Mouse (Mus musculus) embryonic facial prominence, embryonic 11.5 days (tissue): ENCODE data around the gene Ccdc62. TPM values are rescaled to one million over a fixed set of nuclear protein-coding genes. Genes with fewer than 3 reads are reported as not detected.

Source experiments
- ATAC-seq: fragments of 200-750 bp; cut with Nextera tagmentation; replicated peaks from 2 replicates; pipeline ENCODE4 v1.8.0; 2017; ENCODE audit warnings: low read depth; ENCODE audit not compliant: insufficient number of reproducible peaks, low FRiP score, low TSS enrichment
- DNase-seq: peaks from one replicate; pipeline ENCODE4 v3.0.0-alpha.2; 2015; ENCODE audit warnings: low spot score
- H3K27ac ChIP-seq: fragments of 300-500 bp; sonication (generic); replicated peaks from 2 replicates; pipeline ENCODE4 v1.5.1; 2014; ENCODE audit warnings: mild to moderate bottlenecking, low read depth, low read length, control low read depth
- H3K27me3 ChIP-seq: fragments of 300-500 bp; sonication (generic); 2 replicates; pipeline ENCODE4 v1.6.1; 2014; ENCODE audit warnings: mild to moderate bottlenecking, low read length, moderate library complexity, mixed read lengths; ENCODE audit not compliant: control insufficient read depth, insufficient read depth
- H3K36me3 ChIP-seq: fragments of 300-500 bp; sonication (generic); replicated peaks from 2 replicates; pipeline ENCODE4 v1.6.1; 2014; ENCODE audit warnings: low read depth, mild to moderate bottlenecking, low read length, moderate library complexity, mixed read lengths; ENCODE audit not compliant: control insufficient read depth, insufficient read depth
- H3K4me1 ChIP-seq: fragments of 300-500 bp; sonication (generic); 2 replicates; pipeline ENCODE4 v1.6.1; 2014; ENCODE audit warnings: low read length, mixed read lengths; ENCODE audit not compliant: control insufficient read depth, insufficient read depth
- H3K4me2 ChIP-seq: fragments of 300-500 bp; sonication (generic); 2 replicates; pipeline ENCODE4 v1.6.1; 2014; ENCODE audit warnings: low read depth, mild to moderate bottlenecking, control low read depth, low read length, moderate library complexity
- H3K4me3 ChIP-seq: fragments of 300-500 bp; sonication (generic); 2 replicates; pipeline ENCODE4 v1.5.1; 2014; ENCODE audit warnings: low read depth, low read length, control low read depth
- H3K9ac ChIP-seq: fragments of 300-500 bp; sonication (generic); replicated peaks from 2 replicates; pipeline ENCODE4 v1.6.1; 2014; ENCODE audit warnings: mild to moderate bottlenecking, control low read depth, low read length
- H3K9me3 ChIP-seq: fragments of 300-500 bp; sonication (generic); replicated peaks from 2 replicates; pipeline ENCODE4 v1.6.1; 2016; ENCODE audit warnings: mild to moderate bottlenecking, low read length, inconsistent platforms, mixed read lengths; ENCODE audit not compliant: control insufficient read depth
- WGBS: fragments of 180-500 bp; shearing (Covaris S2); extraction: QIAGEN DNeasy Blood & Tissue Kit; methylation state at CpG from one replicate; pipeline ENCODE4 v1.1.7; 2014; 5-methylcytosine and 5-hydroxymethylcytosine counted together
- polyA plus RNA-seq: library from polyadenylated mRNA; unstranded; fragments of >200 nt; fragmentation: Nextera tagmentation; extraction: Ambion mirVana; gene quantifications from 2 replicates; pipeline ENCODE4 v1.2.1, GENCODE M21; 2014

The Ccdc62 gene
- polyA plus RNA-seq, 1 experiment from 2014 or later: 3.5 TPM

- DNase-seq: no peak
- Histone ChIP-seq H3K4me2 (no peak overlapping the region), H3K9me3 (no peaks in the 10 kb centered on the region), H3K4me1 (no peaks in the 10 kb centered on the region), H3K27me3 (no peaks in the 10 kb centered on the region), H3K4me3 (no peak overlapping the region), H3K27ac (no peak overlapping the region), H3K9ac (no peak overlapping the region), H3K36me3 (no peaks in the 10 kb centered on the region)
- 68% methylated on average over 7 of the region's 7 CpGs for WGBS
- no peak for ATAC-seq
Observed at GRCm38 (mm10) chr5:123993263-123994036, 63.0 kb downstream of the Ccdc62 start.

- ATAC-seq (no peak), DNase-seq (no peak)
- Histone ChIP-seq H3K27ac (no peak overlapping the region), H3K9ac (no peak overlapping the region), H3K36me3 (no peaks in the 10 kb centered on the region), H3K4me3 (no peak overlapping the region), H3K4me2 (no peak overlapping the region), H3K27me3 (no peaks in the 10 kb centered on the region), H3K4me1 (no peaks in the 10 kb centered on the region), H3K9me3 (no peaks in the 10 kb centered on the region)
- 90% methylated on average over 7 of the region's 7 CpGs for WGBS
Observed at GRCm38 (mm10) chr5:123994468-123994867, 64.0 kb downstream of the Ccdc62 start.

GRCm38 (mm10) chr5:123995388-123995787 lies 64.9 kb downstream of the Ccdc62 start:
- no peak overlapping the region for H3K9ac ChIP-seq
- no peaks in the 10 kb centered on the region for H3K36me3 ChIP-seq
- no peak overlapping the region for H3K4me3 ChIP-seq
- WGBS: 72% methylated on average over 6 of the region's 6 CpGs
- ATAC-seq (no peak), DNase-seq (no peak)
- no peaks in the 10 kb centered on the region for H3K27me3 ChIP-seq
- H3K27ac ChIP-seq: no peak overlapping the region
- H3K4me1 ChIP-seq: no peaks in the 10 kb centered on the region
- no peaks in the 10 kb centered on the region for H3K9me3 ChIP-seq
- no peak overlapping the region for H3K4me2 ChIP-seq

GRCm38 (mm10) chr5:123996194-123996593 lies 65.7 kb downstream of the Ccdc62 start:
- Histone ChIP-seq H3K9ac (no peak overlapping the region), H3K4me2 (no peak overlapping the region), H3K4me1 (no peaks in the 10 kb centered on the region), H3K27me3 (no peaks in the 10 kb centered on the region), H3K9me3 (no peaks in the 10 kb centered on the region), H3K36me3 (no peaks in the 10 kb centered on the region), H3K27ac (no peak overlapping the region), H3K4me3 (no peak overlapping the region)
- DNase-seq (no peak), ATAC-seq (no peak)
- 84% methylated on average over 10 of the region's 10 CpGs for WGBS

- Histone ChIP-seq H3K9ac (no peak overlapping the region), H3K4me3 (no peak overlapping the region), H3K4me2 (no peak overlapping the region), H3K9me3 (no peaks in the 10 kb centered on the region), H3K27ac (no peak overlapping the region), H3K27me3 (no peaks in the 10 kb centered on the region), H3K4me1 (no peaks in the 10 kb centered on the region), H3K36me3 (no peaks in the 10 kb centered on the region)
- DNase-seq: no peak
- ATAC-seq: no peak
- 88% methylated on average over 14 of the region's 14 CpGs for WGBS
Observed at GRCm38 (mm10) chr5:123996695-123997094, 66.2 kb downstream of the Ccdc62 start.

GRCm38 (mm10) chr5:123997211-123997751 lies 66.8 kb downstream of the Ccdc62 start:
- 84% methylated on average over 24 of the region's 24 CpGs for WGBS

GRCm38 (mm10) chr5:123997811-123998210 lies 67.3 kb downstream of the Ccdc62 start:
- 85% methylated on average over 16 of the region's 16 CpGs for WGBS
- H3K4me3 ChIP-seq: no peak overlapping the region
- H3K36me3 ChIP-seq: no peaks in the 10 kb centered on the region; the same call in 1 of the 2 replicates
- H3K9ac ChIP-seq: no peak overlapping the region
- H3K4me1 ChIP-seq: no peaks in the 10 kb centered on the region
- no peaks in the 10 kb centered on the region for H3K27me3 ChIP-seq
- no peaks in the 10 kb centered on the region for H3K9me3 ChIP-seq
- no peak overlapping the region for H3K27ac ChIP-seq
- no peak overlapping the region for H3K4me2 ChIP-seq
- DNase-seq: no peak
- no peak for ATAC-seq

More at GRCm38 (mm10) chr5:123997211-123997751, 66.8 kb downstream of the Ccdc62 start:
- no peak overlapping the region for H3K4me2 ChIP-seq
- H3K27me3 ChIP-seq: no peaks in the 10 kb centered on the region
- no peaks in the 10 kb centered on the region for H3K36me3 ChIP-seq
- H3K27ac ChIP-seq: no peak overlapping the region
- no peaks in the 10 kb centered on the region for H3K9me3 ChIP-seq
- no peak for ATAC-seq
- no peak overlapping the region for H3K9ac ChIP-seq
- no peak for DNase-seq
- H3K4me1 ChIP-seq: no peaks in the 10 kb centered on the region
- no peak overlapping the region for H3K4me3 ChIP-seq

- Histone ChIP-seq H3K4me2 (no peak overlapping the region), H3K27ac (no peak overlapping the region), H3K9me3 (no peaks in the 10 kb centered on the region), H3K27me3 (no peaks in the 10 kb centered on the region), H3K36me3 (no peaks in the 10 kb centered on the region; the same call in 1 of the 2 replicates), H3K9ac (no peak overlapping the region), H3K4me1 (no peaks in the 10 kb centered on the region), H3K4me3 (no peak overlapping the region)
- WGBS: 87% methylated on average over 10 of the region's 10 CpGs
- DNase-seq (no peak), ATAC-seq (no peak)
Observed at GRCm38 (mm10) chr5:123998370-123998769, 67.9 kb downstream of the Ccdc62 start.
